Mouse (Mus musculus) C3H10T1/2 (cell line): ENCODE results near the gene Ehd3. TPM values are rescaled to one million over a fixed set of nuclear protein-coding genes. Genes with fewer than 3 reads are reported as not detected.

Experiments
- polyA plus RNA-seq, 2 experiments: library from polyadenylated mRNA; unstranded; fragments of >200 nt; fragmentation: generic; extraction: Trizol; gene quantifications; one replicate each; pipeline ENCODE4 v1.2.1; 2012; ENCODE audit warnings: missing spikeins in 2 of 2

Gene Ehd3
- 1 to 10 TPM in 1 of 2 experiments, under 1 TPM in 1; 0.11 to 1.5 TPM for polyA plus RNA-seq

GRCm38 (mm10) chr17:73803521-73804184 lies at the start of gene Ehd3:
TSS of gene Ehd3 (plus strand) at chr17:73804134.

Other genes with a start within 250 kb of the Ehd3 start
- not detected for gene Galnt14, start 93.7 kb upstream of the Ehd3 start, polyA plus RNA-seq
- gene Xdh, start 146.1 kb downstream of the Ehd3 start, polyA plus RNA-seq: 1 to 10 TPM; 2.0 to 3.5 TPM
- gene Srd5a2, start 243.8 kb downstream of the Ehd3 start, polyA plus RNA-seq: not detected